ENCODE assay signal across 9 mouse cellular contexts in genomic region chr7:139833532-139833931, GRCm38 (mm10). TPM values are rescaled to one million over a fixed set of nuclear protein-coding genes. Genes with fewer than 3 reads are reported as not detected.
A peak's percentile ranks its signal among the peaks of the same experiment; 100 is the strongest.
DNase-seq lines count a peak whose midpoint lies in the region; ATAC-seq and TF ChIP-seq lines count a peak whose summit lies in the region.
"Had no signal": no experiment of that assay in that cellular context is flagged by ENCODE, and none has a peak within 500 bp of the region (broad histone marks: within the 10 kb centered on the region; RNA-seq: fewer than 3 reads in every experiment).

No protein-coding gene starts in this region.

- whole genome bisulfite sequencing in cerebellum, adult 2 months, result 19% methylated on average over 5 of the region's 5 CpGs
- 34% methylated on average over 5 of the region's 5 CpGs for WGBS in limb, embryonic 11.5 days

- no peaks in the 10 kb centered on the region for H3K27me3 ChIP-seq in cerebellum, adult 2 months (ENCODE audit: control insufficient read depth, insufficient read depth, low read length)
- peaks cover 8% of the 10 kb centered on the region; the same call in 1 of the 2 replicates for H3K27me3 ChIP-seq in limb, embryonic 11.5 days (ENCODE audit: control insufficient read depth, insufficient read depth, low read length)

- intact Hi-C loops in left cerebral cortex, postnatal 36 days (cut with DNase I), result no loop called here

- H3K9ac ChIP-seq in limb, embryonic 11.5 days (ENCODE audit: low read length), result no peak overlapping the region

- peak; percentile 32 to 37 for DNase-seq in cerebellum, adult 2 months
- no peak for DNase-seq in cerebellum, adult 8-10 months
- DNase-seq in 3T3-L1 (ENCODE audit: low read depth, low spot score), result peak; percentile 66
- no peak for DNase-seq in limb, embryonic 11.5 days (ENCODE audit: low spot score)
- DNase-seq in left cerebral cortex, postnatal 36 days (ENCODE audit: low spot score in 2 of 2), result no peak
- no peak for DNase-seq in lung, postnatal 25 days (ENCODE audit: low spot score)
- DNase-seq in thymus, postnatal 25 days, result no peak

- H3K27ac ChIP-seq in cerebellum, adult 2 months (ENCODE audit: insufficient read depth, low read length), result no peak overlapping the region
- H3K27ac ChIP-seq in embryonic fibroblast, embryonic 13.5 days (ENCODE audit: insufficient read depth, low read length), result no peak overlapping the region
- no peak overlapping the region for H3K27ac ChIP-seq in limb, embryonic 11.5 days (replicated peaks; ENCODE audit: low read depth, low read length)

- no peaks in the 10 kb centered on the region for H3K9me3 ChIP-seq in limb, embryonic 11.5 days (ENCODE audit: control insufficient read depth, low read length)

- no peaks in the 10 kb centered on the region for H3K36me3 ChIP-seq in limb, embryonic 11.5 days (ENCODE audit: control insufficient read depth, insufficient read depth, low read length)

- no peak for ATAC-seq in limb, embryonic 11.5 days (ENCODE audit: insufficient number of reproducible peaks, low FRiP score, low TSS enrichment, low read depth)

- no peak for TF ChIP-seq CTCF in cerebellum, adult 2 months (IDR thresholded peaks at IDR 0.05; ENCODE audit: borderline replicate concordance, insufficient read depth, low read depth, low read length)
- no peak for TF ChIP-seq CTCF in embryonic fibroblast, embryonic 13.5 days (IDR thresholded peaks at IDR 0.05; ENCODE audit: borderline replicate concordance, insufficient read depth, low read length)

- H3K4me2 ChIP-seq in limb, embryonic 11.5 days (ENCODE audit: low read depth, severe bottlenecking), result peak overlapping the region; percentile 40; the same call in 1 of the 2 replicates

- peak overlapping the region; percentile 55 for H3K4me3 ChIP-seq in cerebellum, adult 2 months (replicated peaks; ENCODE audit: insufficient read depth, low read depth, low read length)
- H3K4me3 ChIP-seq in embryonic fibroblast, embryonic 13.5 days (ENCODE audit: insufficient read depth, low read length), result peak overlapping the region; percentile 7; the same call in 1 of the 2 replicates
- no peak overlapping the region for H3K4me3 ChIP-seq in limb, embryonic 11.5 days (ENCODE audit: low read depth, low read length)

- no peak for TF ChIP-seq POLR2A in cerebellum, adult 2 months (IDR thresholded peaks at IDR 0.05; ENCODE audit: borderline replicate concordance, insufficient read depth, low read length)
- no peak for TF ChIP-seq POLR2A in embryonic fibroblast, embryonic 13.5 days (IDR thresholded peaks at IDR 0.05; ENCODE audit: low read depth, low read length)

- H3K4me1 ChIP-seq in cerebellum, adult 2 months (ENCODE audit: control insufficient read depth, insufficient read depth, low read length), result 0 out of 2 replicates have a peak, but pooled peaks cover 6% of the 10 kb centered on the region
- H3K4me1 ChIP-seq in embryonic fibroblast, embryonic 13.5 days (ENCODE audit: control insufficient read depth, insufficient read depth, low read length), result 0 out of 2 replicates have a peak, but pooled peaks cover 5% of the 10 kb centered on the region
- 0 out of 2 replicates have a peak, but pooled peaks cover 3% of the 10 kb centered on the region for H3K4me1 ChIP-seq in limb, embryonic 11.5 days (ENCODE audit: control insufficient read depth, insufficient read depth, low read length)

RNA-seq across cellular contexts. Expression of gene Adgra1, which starts 0.4 kb away (rescaled TPM):
- polyA plus RNA-seq in cerebellum, adult 2 months (2012; rRNA removed), result 19.9 and 21.5 TPM in 2 replicates
- 1.0 and 1.3 TPM in 2 replicates for polyA plus RNA-seq in embryonic fibroblast, embryonic 13.5 days (2011; ENCODE audit: insufficient read length, low read depth, missing spikeins)
- not detected in 2 replicates for polyA plus RNA-seq in limb, embryonic 11.5 days (2014; fragmentation: Nextera tagmentation; extraction: Ambion mirVana)
- 10 to 100 TPM; 57.5 to 67.0 TPM for total RNA-seq in left cerebral cortex, postnatal 36 days (2021)
- total RNA-seq: common myeloid progenitor, adult 5-6 weeks had no signal

Comparison
In these comparisons a context has a peak if more than half of its experiments do, and no peak if none do; other contexts are left out.
1. DNase-seq: peak in cerebellum, adult 2 months (2 of 2) and 3T3-L1 (single experiment); none in cerebellum, adult 8-10 months (single experiment), limb, embryonic 11.5 days (single experiment), left cerebral cortex, postnatal 36 days (0 of 2), lung, postnatal 25 days (single experiment) and thymus, postnatal 25 days (single experiment).